Mouse (Mus musculus): ENCODE data around the gene Fbxl22. TPM values are rescaled to one million over a fixed set of nuclear protein-coding genes. Genes with fewer than 3 reads are reported as not detected.

Gene Fbxl22
- polyA plus RNA-seq, 1 experiment from 2014 or later, result 1.3 TPM

DNA sequence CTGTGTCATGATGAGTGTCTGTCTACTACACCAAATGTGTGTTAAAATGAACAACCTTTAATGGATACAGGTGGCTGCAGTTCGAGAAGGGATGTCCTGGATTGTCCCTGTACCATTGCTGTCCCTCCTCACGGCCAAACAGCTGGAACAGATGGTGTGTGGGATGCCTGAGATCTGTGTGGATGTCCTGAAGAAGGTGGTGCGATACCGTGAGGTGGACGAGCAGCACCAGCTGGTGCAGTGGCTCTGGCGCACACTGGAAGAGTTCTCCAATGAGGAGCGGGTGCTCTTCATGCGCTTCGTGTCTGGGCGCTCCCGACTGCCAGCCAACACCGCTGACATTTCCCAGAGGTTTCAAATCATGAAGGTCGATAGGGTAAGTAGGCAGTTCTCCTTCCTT, 9.9 kb downstream of the Fbxl22 start:
- Histone ChIP-seq H3K9ac (replicated peaks; ENCODE audit: low read depth, low read length) (no peak overlapping the region), H3K4me2 (ENCODE audit: low read depth, low read length) (no peak overlapping the region), H3K4me3 (ENCODE audit: low read depth, low read length) (no peak overlapping the region), H3K9me3 (ENCODE audit: control insufficient read depth, low read length) (no peaks in the 10 kb centered on the region), H3K36me3 (ENCODE audit: control insufficient read depth, insufficient read depth, low read length) (peaks cover 49% of the 10 kb centered on the region), H3K27ac (ENCODE audit: low read depth, low read length) (no peak overlapping the region), H3K4me1 (ENCODE audit: control insufficient read depth, insufficient read depth, low read length) (0 out of 2 replicates have a peak, but pooled peaks cover 2% of the 10 kb centered on the region), H3K27me3 (ENCODE audit: control insufficient read depth, insufficient read depth, low read length) (no peaks in the 10 kb centered on the region)
- no peak for ATAC-seq (ENCODE audit: low read depth)
- 79% methylated on average over 13 of the region's 13 CpGs for WGBS

- H3K9ac ChIP-seq (replicated peaks; ENCODE audit: low read depth, low read length), result no peak overlapping the region
- 90% methylated on average over 4 of the region's 4 CpGs for WGBS
- H3K9me3 ChIP-seq (ENCODE audit: control insufficient read depth, low read length), result no peaks in the 10 kb centered on the region
- no peak for ATAC-seq (ENCODE audit: low read depth)
- no peak overlapping the region for H3K27ac ChIP-seq (ENCODE audit: low read depth, low read length)
- H3K27me3 ChIP-seq (ENCODE audit: control insufficient read depth, insufficient read depth, low read length), result no peaks in the 10 kb centered on the region
- no peak overlapping the region for H3K4me2 ChIP-seq (ENCODE audit: low read depth, low read length)
- H3K36me3 ChIP-seq (ENCODE audit: control insufficient read depth, insufficient read depth, low read length), result peaks cover 49% of the 10 kb centered on the region
- H3K4me3 ChIP-seq (ENCODE audit: low read depth, low read length), result no peak overlapping the region
- no peaks in the 10 kb centered on the region for H3K4me1 ChIP-seq (ENCODE audit: control insufficient read depth, insufficient read depth, low read length)
These were observed 10.4 kb downstream of the Fbxl22 start for GRCm38 (mm10) chr9:66503879-66504411.

- WGBS, result 85% methylated on average over 2 of the region's 2 CpGs
- no peaks in the 10 kb centered on the region for H3K27me3 ChIP-seq (ENCODE audit: control insufficient read depth, insufficient read depth, low read length)
- ATAC-seq (ENCODE audit: low read depth), result no peak
- H3K9me3 ChIP-seq (ENCODE audit: control insufficient read depth, low read length), result no peaks in the 10 kb centered on the region
- no peak overlapping the region for H3K4me2 ChIP-seq (ENCODE audit: low read depth, low read length)
- no peaks in the 10 kb centered on the region for H3K4me1 ChIP-seq (ENCODE audit: control insufficient read depth, insufficient read depth, low read length)
- no peak overlapping the region for H3K27ac ChIP-seq (ENCODE audit: low read depth, low read length)
- no peak overlapping the region for H3K9ac ChIP-seq (replicated peaks; ENCODE audit: low read depth, low read length)
- no peak overlapping the region for H3K4me3 ChIP-seq (ENCODE audit: low read depth, low read length)
- peaks cover 60% of the 10 kb centered on the region for H3K36me3 ChIP-seq (ENCODE audit: control insufficient read depth, insufficient read depth, low read length)
These were observed 13.1 kb downstream of the Fbxl22 start for GRCm38 (mm10) chr9:66501248-66501647.

- Histone ChIP-seq H3K4me1 (ENCODE audit: control insufficient read depth, insufficient read depth, low read length) (no peaks in the 10 kb centered on the region), H3K27ac (ENCODE audit: low read depth, low read length) (no peak overlapping the region), H3K36me3 (ENCODE audit: control insufficient read depth, insufficient read depth, low read length) (peaks cover 70% of the 10 kb centered on the region), H3K4me3 (ENCODE audit: low read depth, low read length) (no peak overlapping the region), H3K4me2 (ENCODE audit: low read depth, low read length) (no peak overlapping the region), H3K27me3 (ENCODE audit: control insufficient read depth, insufficient read depth, low read length) (no peaks in the 10 kb centered on the region), H3K9ac (replicated peaks; ENCODE audit: low read depth, low read length) (no peak overlapping the region), H3K9me3 (ENCODE audit: control insufficient read depth, low read length) (no peaks in the 10 kb centered on the region)
- no peak for ATAC-seq (ENCODE audit: low read depth)
These were observed 20.4 kb downstream of the Fbxl22 start for GRCm38 (mm10) chr9:66493992-66494391.

- no peaks in the 10 kb centered on the region for H3K4me1 ChIP-seq (ENCODE audit: control insufficient read depth, insufficient read depth, low read length)
These were observed 22.0 kb downstream of the Fbxl22 start for GRCm38 (mm10) chr9:66492361-66492760.

GRCm38 (mm10) chr9:66488786-66489185, 25.6 kb downstream of the Fbxl22 start:
- Histone ChIP-seq H3K4me3 (ENCODE audit: low read depth, low read length) (no peak overlapping the region), H3K27me3 (ENCODE audit: control insufficient read depth, insufficient read depth, low read length) (no peaks in the 10 kb centered on the region), H3K27ac (ENCODE audit: low read depth, low read length) (no peak overlapping the region), H3K9me3 (ENCODE audit: control insufficient read depth, low read length) (no peaks in the 10 kb centered on the region), H3K4me1 (ENCODE audit: control insufficient read depth, insufficient read depth, low read length) (no peaks in the 10 kb centered on the region), H3K9ac (replicated peaks; ENCODE audit: low read depth, low read length) (no peak overlapping the region), H3K4me2 (ENCODE audit: low read depth, low read length) (no peak overlapping the region), H3K36me3 (ENCODE audit: control insufficient read depth, insufficient read depth, low read length) (peaks cover 80% of the 10 kb centered on the region)
- no peak for ATAC-seq (ENCODE audit: low read depth)

More at GRCm38 (mm10) chr9:66492361-66492760, 22.0 kb downstream of the Fbxl22 start:
- Histone ChIP-seq H3K4me2 (ENCODE audit: low read depth, low read length) (no peak overlapping the region), H3K36me3 (ENCODE audit: control insufficient read depth, insufficient read depth, low read length) (peaks cover 76% of the 10 kb centered on the region), H3K9ac (replicated peaks; ENCODE audit: low read depth, low read length) (no peak overlapping the region), H3K4me3 (ENCODE audit: low read depth, low read length) (no peak overlapping the region), H3K27ac (ENCODE audit: low read depth, low read length) (no peak overlapping the region), H3K27me3 (ENCODE audit: control insufficient read depth, insufficient read depth, low read length) (no peaks in the 10 kb centered on the region), H3K9me3 (ENCODE audit: control insufficient read depth, low read length) (no peaks in the 10 kb centered on the region)
- WGBS, result 91% methylated on average over 1 of the region's 1 CpGs
- ATAC-seq (ENCODE audit: low read depth), result no peak

DNA sequence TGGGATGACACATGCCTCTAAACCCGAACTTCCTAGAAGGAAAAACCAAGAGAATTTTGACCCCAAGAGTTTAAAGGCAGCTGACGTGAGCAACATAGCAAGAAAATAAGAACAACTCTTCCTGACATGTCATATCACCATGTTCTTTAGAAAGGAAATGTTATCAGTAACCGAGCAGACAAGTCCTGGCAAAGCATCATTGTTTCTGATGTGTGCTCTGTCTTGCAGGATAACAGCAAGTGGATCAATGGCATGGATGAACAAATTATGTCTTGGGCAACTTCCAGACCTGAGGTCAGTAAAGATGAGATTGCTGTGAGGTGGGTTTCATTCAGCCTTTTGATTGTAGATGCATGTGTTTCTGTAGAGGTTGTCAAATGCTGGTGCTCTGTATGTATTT, 31.0 kb downstream of the Fbxl22 start:
- no peak overlapping the region for H3K27ac ChIP-seq (ENCODE audit: low read depth, low read length)
- H3K9me3 ChIP-seq (ENCODE audit: control insufficient read depth, low read length), result no peaks in the 10 kb centered on the region
- H3K27me3 ChIP-seq (ENCODE audit: control insufficient read depth, insufficient read depth, low read length), result no peaks in the 10 kb centered on the region
- peaks cover 56% of the 10 kb centered on the region for H3K36me3 ChIP-seq (ENCODE audit: control insufficient read depth, insufficient read depth, low read length)
- no peak for ATAC-seq (ENCODE audit: low read depth)
- WGBS, result 95% methylated on average over 3 of the region's 3 CpGs
- no peaks in the 10 kb centered on the region for H3K4me1 ChIP-seq (ENCODE audit: control insufficient read depth, insufficient read depth, low read length)
- H3K4me3 ChIP-seq (ENCODE audit: low read depth, low read length), result no peak overlapping the region
- H3K4me2 ChIP-seq (ENCODE audit: low read depth, low read length), result no peak overlapping the region
- H3K9ac ChIP-seq (replicated peaks; ENCODE audit: low read depth, low read length), result no peak overlapping the region

- Histone ChIP-seq H3K4me3 (ENCODE audit: low read depth, low read length) (no peak overlapping the region), H3K4me2 (ENCODE audit: low read depth, low read length) (no peak overlapping the region), H3K27me3 (ENCODE audit: control insufficient read depth, insufficient read depth, low read length) (no peaks in the 10 kb centered on the region), H3K27ac (ENCODE audit: low read depth, low read length) (no peak overlapping the region), H3K9me3 (ENCODE audit: control insufficient read depth, low read length) (no peaks in the 10 kb centered on the region), H3K4me1 (ENCODE audit: control insufficient read depth, insufficient read depth, low read length) (no peaks in the 10 kb centered on the region), H3K36me3 (ENCODE audit: control insufficient read depth, insufficient read depth, low read length) (peaks cover 43% of the 10 kb centered on the region), H3K9ac (replicated peaks; ENCODE audit: low read depth, low read length) (no peak overlapping the region)
- WGBS, result 87% methylated on average over 2 of the region's 2 CpGs
- ATAC-seq (ENCODE audit: low read depth), result no peak
These were observed 36.6 kb downstream of the Fbxl22 start for GRCm38 (mm10) chr9:66477785-66478184.

DNA sequence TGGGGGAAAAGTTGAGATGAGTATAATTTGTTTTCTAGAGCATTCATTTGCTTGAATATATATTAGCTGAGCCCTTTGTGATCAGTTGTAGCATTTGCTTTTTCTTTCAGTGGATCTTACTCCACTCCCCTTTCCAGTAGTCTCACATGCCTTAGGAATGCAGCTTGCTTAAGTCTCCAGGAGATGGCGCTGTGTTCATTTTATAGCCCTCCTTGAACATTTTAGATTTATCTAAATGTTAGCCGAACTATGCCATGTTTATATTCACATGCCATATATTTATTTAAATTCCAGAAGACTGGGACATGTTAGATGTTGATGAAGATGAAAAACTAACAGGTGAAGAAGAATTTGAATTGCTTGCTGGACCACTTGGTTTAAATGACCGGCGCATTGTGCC, 49.3 kb downstream of the Fbxl22 start:
- H3K9ac ChIP-seq (replicated peaks; ENCODE audit: low read depth, low read length), result no peak overlapping the region
- no peak overlapping the region for H3K4me3 ChIP-seq (ENCODE audit: low read depth, low read length)
- no peak overlapping the region for H3K27ac ChIP-seq (ENCODE audit: low read depth, low read length)
- H3K9me3 ChIP-seq (ENCODE audit: control insufficient read depth, low read length), result no peaks in the 10 kb centered on the region
- peaks cover 40% of the 10 kb centered on the region for H3K36me3 ChIP-seq (ENCODE audit: control insufficient read depth, insufficient read depth, low read length)
- H3K4me2 ChIP-seq (ENCODE audit: low read depth, low read length), result no peak overlapping the region
- ATAC-seq (ENCODE audit: low read depth), result no peak
- 59% methylated on average over 4 of the region's 4 CpGs for WGBS
- no peaks in the 10 kb centered on the region for H3K27me3 ChIP-seq (ENCODE audit: control insufficient read depth, insufficient read depth, low read length)
- no peaks in the 10 kb centered on the region for H3K4me1 ChIP-seq (ENCODE audit: control insufficient read depth, insufficient read depth, low read length)

Data from neural tube, embryonic 14.5 days (tissue).